Mouse (Mus musculus): ENCODE data around the gene Pnrc1. TPM values are rescaled to one million over a fixed set of nuclear protein-coding genes. Genes with fewer than 3 reads are reported as not detected.
"Not testable (repeated sequence)": the region's sequence is repeated elsewhere in the genome, so short reads cannot be mapped to it uniquely, and the experiment has no call there.

Gene Pnrc1
- polyA plus RNA-seq, 1 experiment from 2014 or later: 46.9 TPM

DNA sequence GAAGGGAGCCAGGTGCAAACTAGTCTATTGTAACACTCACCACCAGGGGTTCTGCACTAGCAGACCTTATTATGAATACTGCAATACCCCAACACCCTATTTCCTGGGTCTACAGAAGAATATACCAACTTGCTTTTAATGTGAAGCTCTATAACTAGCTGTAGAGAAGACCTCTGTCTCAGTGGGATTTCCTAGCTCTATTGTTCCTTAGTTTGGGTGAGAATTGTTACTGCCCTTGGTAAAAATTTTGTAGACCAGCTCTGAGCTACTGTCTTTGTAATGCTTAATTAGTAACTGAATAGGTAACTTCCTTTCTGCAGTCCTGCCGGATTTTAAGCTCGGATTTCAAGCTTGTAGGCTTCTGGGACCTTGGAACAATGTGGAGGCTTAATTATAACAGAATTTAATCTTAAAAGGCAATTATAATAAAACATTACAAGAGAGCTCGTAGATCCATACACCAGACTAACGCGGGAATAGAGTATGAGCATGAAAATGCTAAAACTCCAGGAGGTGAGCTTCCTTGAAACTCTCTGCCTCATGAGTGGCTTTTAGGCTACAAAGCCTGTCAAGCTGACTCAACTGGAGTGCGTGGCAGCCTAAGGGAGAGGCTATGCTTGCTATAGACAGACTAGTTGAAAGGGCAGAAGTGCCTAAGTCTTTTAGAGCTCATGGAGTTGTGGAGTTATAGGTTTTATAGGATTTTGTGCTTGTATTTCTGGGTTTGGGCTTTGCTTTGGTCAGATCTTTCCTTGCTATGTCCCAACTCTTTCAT lies 11.1 kb upstream of the Pnrc1 start:
- WGBS (ENCODE audit: insufficient replicate concordance): 71% methylated on average over 6 of the region's 6 CpGs
- H3K4me3 ChIP-seq (replicated peaks); H3K9ac ChIP-seq; ATAC-seq (ENCODE audit: insufficient read depth); H3K9me3 ChIP-seq (replicated peaks); H3K36me3 ChIP-seq (replicated peaks); H3K27me3 ChIP-seq; H3K4me1 ChIP-seq (replicated peaks); H3K4me2 ChIP-seq; H3K27ac ChIP-seq (replicated peaks): not testable (repeated sequence)

DNA sequence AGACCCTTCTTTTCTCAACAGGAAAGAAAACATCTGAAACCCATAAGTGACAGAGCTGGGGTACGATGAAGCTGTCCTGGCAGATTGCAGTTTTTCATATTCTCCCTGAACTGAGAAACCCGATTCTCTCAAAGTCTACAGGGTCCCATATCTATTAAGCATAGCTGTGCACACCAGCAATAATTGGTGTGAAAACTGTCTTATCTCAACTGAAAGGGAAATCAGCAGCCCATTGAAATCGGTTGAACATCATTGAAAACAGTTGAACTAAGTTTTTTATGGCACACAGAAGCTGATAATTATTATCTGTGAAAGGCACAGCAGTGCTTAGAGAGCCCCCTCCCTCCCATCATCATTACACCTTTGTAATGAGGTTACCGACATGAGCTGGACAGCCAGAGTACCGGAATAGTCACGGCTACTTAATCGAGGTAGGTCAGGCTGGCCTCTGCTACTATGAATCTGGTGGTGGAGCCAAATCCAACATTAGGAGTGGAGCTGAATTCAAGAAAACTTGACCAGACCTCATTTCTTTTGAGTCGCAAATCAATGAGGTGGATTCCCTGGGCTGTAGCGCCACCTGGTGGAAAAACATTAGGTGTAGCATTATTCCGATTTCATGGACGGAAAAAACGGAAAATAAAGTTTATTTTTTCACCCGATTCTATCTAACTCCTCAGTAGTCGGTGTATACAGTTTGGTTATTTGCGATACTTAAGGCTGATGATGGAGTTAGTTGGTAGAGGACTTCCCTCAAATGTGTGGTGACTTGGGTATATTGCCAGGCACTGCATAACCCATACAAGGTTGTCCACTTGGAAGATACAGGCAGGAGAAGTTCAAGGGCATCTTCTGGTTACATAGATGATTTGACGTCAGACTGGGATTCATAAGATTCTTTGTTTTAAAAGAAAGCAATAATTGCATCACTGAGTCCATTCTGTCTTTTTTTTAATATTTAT lies 2.7 kb upstream of the Pnrc1 start:
- no peak overlapping the region for H3K9ac ChIP-seq
- no peak overlapping the region for H3K4me3 ChIP-seq (replicated peaks)
- ATAC-seq (ENCODE audit: insufficient read depth): no peak
- H3K4me2 ChIP-seq: peak overlapping the region; percentile 36
- no peak overlapping the region for H3K27ac ChIP-seq (replicated peaks)
- H3K4me1 ChIP-seq (replicated peaks): peaks cover 3% of the 10 kb centered on the region; the same call in 1 of the 2 replicates
- no peaks in the 10 kb centered on the region for H3K9me3 ChIP-seq (replicated peaks)
- H3K27me3 ChIP-seq: peaks cover 7% of the 10 kb centered on the region; the same call in 1 of the 2 replicates
- H3K36me3 ChIP-seq (replicated peaks): no peaks in the 10 kb centered on the region
- WGBS (ENCODE audit: insufficient replicate concordance): 11% methylated on average over 16 of the region's 16 CpGs

DNA sequence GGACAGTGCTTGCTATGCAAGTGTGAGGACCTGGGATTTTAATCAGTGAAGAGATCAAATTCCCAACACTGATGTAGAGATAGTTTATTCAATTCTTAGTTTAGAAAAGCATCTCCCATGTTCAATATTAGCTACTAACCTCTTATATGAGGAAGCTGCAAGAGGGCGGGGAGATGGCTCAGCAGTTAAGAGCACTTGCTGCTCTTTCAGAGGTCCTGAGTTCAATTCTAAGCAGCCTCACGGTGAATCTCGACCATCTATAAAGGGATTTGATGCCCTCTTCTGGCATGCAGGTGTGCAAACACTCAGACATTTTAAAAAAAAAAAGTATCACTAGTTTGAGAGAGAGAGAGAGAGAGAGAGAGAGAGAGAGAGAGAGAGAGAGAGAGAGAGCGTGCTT lies 915 bp upstream of the Pnrc1 start:
- no peaks in the 10 kb centered on the region for H3K36me3 ChIP-seq (replicated peaks)
- H3K9me3 ChIP-seq (replicated peaks): no peaks in the 10 kb centered on the region
- H3K4me1 ChIP-seq (replicated peaks): peaks cover 3% of the 10 kb centered on the region; the same call in 1 of the 2 replicates
- ATAC-seq (ENCODE audit: insufficient read depth): no peak
- no peak overlapping the region for H3K27ac ChIP-seq (replicated peaks)
- no peak overlapping the region for H3K4me3 ChIP-seq (replicated peaks)
- peaks cover 7% of the 10 kb centered on the region; the same call in 1 of the 2 replicates for H3K27me3 ChIP-seq
- no peak overlapping the region for H3K4me2 ChIP-seq
- no peak overlapping the region for H3K9ac ChIP-seq
- WGBS (ENCODE audit: insufficient replicate concordance): 43% methylated on average over 4 of the region's 4 CpGs

DNA sequence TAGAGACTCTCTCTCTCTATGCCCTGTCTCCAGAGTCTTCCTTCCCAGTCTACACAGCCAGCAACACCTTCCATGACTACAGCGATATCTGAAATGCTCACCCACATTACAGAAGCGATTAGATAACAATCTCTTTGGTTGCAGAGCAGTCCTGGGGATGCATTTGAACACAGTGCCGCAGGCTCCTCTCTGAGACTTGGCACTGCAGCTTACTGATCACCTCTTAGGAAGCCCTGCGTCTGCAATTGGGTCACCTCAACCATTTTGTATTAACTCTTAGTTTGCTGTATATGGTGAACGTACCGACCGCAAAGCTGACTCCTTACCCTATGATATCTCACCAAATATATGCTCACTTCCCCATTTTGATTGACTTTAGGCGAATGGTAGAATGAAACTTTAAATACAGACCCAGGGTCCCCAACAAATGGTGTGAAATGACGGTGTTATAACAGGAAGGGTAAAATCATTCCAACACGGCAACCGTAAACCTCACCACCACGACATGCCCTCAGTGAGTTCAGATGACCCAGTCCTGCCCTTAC lies 785 bp downstream of the Pnrc1 start:
- no peak for ATAC-seq (ENCODE audit: insufficient read depth)
- H3K4me1 ChIP-seq (replicated peaks): peaks cover 3% of the 10 kb centered on the region; the same call in 1 of the 2 replicates
- H3K9me3 ChIP-seq (replicated peaks): no peaks in the 10 kb centered on the region
- H3K4me2 ChIP-seq: no peak overlapping the region
- peaks cover 7% of the 10 kb centered on the region; the same call in 1 of the 2 replicates for H3K27me3 ChIP-seq
- no peak overlapping the region for H3K27ac ChIP-seq (replicated peaks)
- no peak overlapping the region for H3K9ac ChIP-seq
- 61% methylated on average over 12 of the region's 12 CpGs for WGBS (ENCODE audit: insufficient replicate concordance)
- H3K36me3 ChIP-seq (replicated peaks): no peaks in the 10 kb centered on the region
- no peak overlapping the region for H3K4me3 ChIP-seq (replicated peaks)

DNA sequence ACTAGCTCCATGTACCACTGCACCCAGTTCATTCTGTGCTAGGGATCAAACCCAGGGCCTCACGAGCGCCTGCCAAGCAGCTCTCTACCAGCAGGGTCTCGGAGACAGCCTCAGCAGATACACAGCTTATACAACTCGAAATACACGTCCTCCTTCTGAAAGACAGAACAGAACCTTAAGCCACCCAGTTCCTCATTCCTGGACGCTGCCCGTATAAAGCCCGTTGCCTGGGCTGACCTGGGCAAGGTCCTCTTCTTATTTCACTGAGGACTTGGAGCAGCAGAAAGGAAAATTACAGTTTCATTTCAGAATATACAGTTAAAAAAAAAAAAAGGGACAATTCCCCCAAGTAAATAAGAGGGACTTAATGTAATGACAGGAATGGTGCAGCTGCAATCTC lies 4.5 kb downstream of the Pnrc1 start:
- Histone ChIP-seq H3K9me3 (replicated peaks) (no peaks in the 10 kb centered on the region), H3K36me3 (replicated peaks) (no peaks in the 10 kb centered on the region), H3K27ac (replicated peaks) (no peak overlapping the region), H3K4me3 (replicated peaks) (no peak overlapping the region), H3K4me1 (replicated peaks) (no peaks in the 10 kb centered on the region), H3K9ac (no peak overlapping the region), H3K27me3 (no peaks in the 10 kb centered on the region), H3K4me2 (no peak overlapping the region)
- no peak for ATAC-seq (ENCODE audit: insufficient read depth)
- WGBS (ENCODE audit: insufficient replicate concordance): 51% methylated on average over 8 of the region's 8 CpGs

DNA sequence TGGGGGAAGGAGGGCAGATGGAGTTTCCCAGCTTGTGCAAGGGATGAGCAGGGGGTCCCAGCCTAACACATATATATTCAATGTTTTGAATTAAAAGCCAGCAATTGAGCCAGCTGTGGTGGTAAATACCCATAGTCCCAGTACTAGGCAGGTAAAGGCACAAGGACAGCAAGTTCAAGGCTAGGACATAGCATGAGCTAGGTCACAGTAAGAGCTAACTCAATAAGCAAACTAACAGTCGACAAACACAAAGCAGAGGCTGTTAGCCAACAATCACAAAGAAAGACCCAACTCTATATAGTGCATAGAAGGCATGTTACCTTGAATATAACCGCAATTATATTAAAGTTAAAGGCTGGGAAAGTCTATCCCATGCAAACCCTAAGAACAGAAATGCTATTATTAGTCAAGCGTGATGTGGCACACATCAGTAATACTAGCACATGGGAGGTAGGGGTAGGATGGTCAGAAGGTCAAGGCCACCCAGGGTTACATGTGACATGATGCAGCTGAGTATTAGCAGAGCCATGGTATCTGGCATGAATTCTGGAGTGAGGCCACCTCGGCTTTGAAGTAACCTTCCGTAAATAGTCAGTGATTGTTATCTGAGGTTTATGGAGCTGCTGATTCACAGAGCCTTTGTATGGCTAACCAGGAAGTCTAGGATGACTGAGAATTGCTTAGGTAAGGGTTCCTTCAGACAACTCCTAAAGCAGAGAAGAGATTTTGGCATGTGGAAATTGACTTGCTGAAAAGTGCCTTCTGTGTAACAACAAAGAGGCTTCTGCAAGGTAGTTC lies 5.7 kb downstream of the Pnrc1 start:
- no peak for ATAC-seq (ENCODE audit: insufficient read depth)
- Histone ChIP-seq H3K27me3 (no peaks in the 10 kb centered on the region), H3K9me3 (replicated peaks) (no peaks in the 10 kb centered on the region), H3K9ac (no peak overlapping the region), H3K27ac (replicated peaks) (no peak overlapping the region), H3K4me2 (no peak overlapping the region), H3K4me1 (replicated peaks) (no peaks in the 10 kb centered on the region), H3K36me3 (replicated peaks) (no peaks in the 10 kb centered on the region), H3K4me3 (replicated peaks) (no peak overlapping the region)
- WGBS (ENCODE audit: insufficient replicate concordance): 49% methylated on average over 5 of the region's 5 CpGs

DNA sequence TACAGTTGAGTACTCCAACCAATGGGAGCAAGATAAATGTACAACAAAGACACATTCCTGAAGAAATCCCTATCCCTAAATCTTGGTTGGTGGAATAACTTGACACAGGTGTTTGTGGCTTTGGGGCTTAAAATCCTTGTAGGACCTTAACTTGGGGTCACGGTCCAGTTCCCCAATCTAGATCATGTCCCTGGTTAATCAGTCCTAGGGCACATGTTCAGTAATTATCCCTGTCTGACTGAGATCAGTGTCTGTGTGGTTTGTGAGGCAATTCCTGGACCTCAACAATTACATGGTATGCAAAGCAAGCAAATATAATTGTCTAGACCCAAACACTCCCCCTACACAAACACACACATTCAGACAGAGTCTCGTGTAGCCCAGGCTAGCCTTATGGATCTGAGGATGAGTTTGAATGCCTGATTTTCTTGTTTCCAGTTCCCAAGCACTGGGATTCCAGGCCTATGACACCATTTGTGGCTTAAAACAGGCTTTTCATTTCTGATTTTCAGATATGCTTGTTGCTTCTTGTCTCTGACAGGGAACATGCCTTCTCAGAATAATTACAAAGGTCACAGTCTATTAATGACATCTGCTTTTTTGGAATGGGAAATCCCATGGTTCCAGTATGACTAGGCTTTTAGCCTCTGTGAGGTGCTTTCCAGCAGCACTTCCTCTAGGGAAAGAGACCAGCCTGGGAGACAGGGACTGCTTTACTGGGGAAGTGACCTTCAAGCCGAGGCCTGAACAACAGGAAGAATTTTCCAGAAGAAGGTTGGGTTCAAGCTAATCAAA lies 7.9 kb downstream of the Pnrc1 start:
- Histone ChIP-seq H3K4me1 (replicated peaks) (no peaks in the 10 kb centered on the region), H3K27ac (replicated peaks) (no peak overlapping the region), H3K27me3 (no peaks in the 10 kb centered on the region), H3K36me3 (replicated peaks) (no peaks in the 10 kb centered on the region), H3K4me2 (no peak overlapping the region), H3K4me3 (replicated peaks) (no peak overlapping the region), H3K9ac (no peak overlapping the region), H3K9me3 (replicated peaks) (no peaks in the 10 kb centered on the region)
- no peak for ATAC-seq (ENCODE audit: insufficient read depth)
- WGBS (ENCODE audit: insufficient replicate concordance): 50% methylated on average over 3 of the region's 3 CpGs

DNA sequence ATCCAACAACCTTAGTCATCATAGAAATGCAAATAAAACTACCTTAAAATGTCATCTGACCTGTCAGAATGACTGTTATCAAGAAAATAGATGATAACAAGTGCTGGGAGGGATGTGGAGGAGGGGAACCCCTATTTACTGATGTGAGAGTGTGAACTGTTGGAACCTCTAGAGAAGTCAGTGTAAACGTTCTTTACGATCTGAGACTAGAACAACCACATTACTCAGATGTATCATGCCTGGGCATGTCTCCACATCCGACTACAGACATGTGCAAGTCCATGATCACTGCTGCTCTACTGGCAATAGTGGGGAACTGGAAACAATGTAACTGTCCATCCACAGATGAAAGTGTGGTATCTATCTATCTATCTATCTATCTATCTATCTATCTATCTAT lies 16.5 kb downstream of the Pnrc1 start:
- no peaks in the 10 kb centered on the region for H3K36me3 ChIP-seq (replicated peaks)
- no peak overlapping the region for H3K4me2 ChIP-seq
- ATAC-seq (ENCODE audit: insufficient read depth): no peak
- 51% methylated on average over 3 of the region's 3 CpGs for WGBS (ENCODE audit: insufficient replicate concordance)
- H3K9ac ChIP-seq: no peak overlapping the region
- no peak overlapping the region for H3K4me3 ChIP-seq (replicated peaks)
- H3K4me1 ChIP-seq (replicated peaks): no peaks in the 10 kb centered on the region
- H3K27ac ChIP-seq (replicated peaks): no peak overlapping the region
- H3K9me3 ChIP-seq (replicated peaks): no peaks in the 10 kb centered on the region
- H3K27me3 ChIP-seq: no peaks in the 10 kb centered on the region

DNA sequence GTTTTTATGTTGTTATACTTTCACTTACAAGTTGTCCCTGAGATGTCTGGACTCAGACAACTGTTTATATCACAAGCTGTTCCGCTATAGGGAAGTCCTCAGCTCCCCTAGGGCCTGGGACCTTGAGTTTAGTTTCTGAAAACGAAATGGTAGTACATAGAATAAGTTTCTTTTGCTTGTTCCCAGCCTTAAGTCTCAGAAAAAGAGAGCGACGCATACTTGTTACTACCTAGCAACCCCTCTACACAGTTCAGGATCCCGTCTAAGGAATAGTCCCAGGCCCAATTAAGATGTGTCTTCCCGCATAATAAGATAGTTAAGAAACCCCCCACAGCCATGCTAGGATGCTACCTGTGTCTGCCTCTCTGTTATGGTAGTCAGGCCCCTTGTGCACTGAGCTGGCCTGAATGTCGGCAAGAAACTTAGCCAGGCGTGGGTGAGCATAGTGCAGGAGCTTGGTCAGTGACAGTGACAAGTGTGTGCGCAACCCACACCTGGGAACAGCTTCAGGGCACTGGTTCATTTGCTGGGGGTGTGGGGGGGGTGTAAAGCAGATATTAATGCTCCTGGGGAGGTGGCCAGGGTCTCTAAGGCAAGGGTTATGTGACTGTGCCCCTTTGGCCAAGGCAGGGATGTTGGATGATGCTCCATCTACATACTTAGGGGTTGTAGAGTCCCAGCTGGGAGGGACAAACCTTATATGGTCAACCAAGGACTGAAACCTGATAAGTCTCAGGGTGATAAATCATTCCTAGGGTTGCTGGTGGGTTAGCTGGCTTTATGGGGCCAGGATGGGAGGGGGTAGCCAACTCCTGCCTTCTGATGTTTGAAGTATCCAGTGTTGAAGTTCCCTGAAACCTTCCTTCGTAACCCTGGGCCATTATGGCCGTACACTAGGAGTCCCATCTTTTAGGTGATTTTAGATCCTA lies 19.3 kb downstream of the Pnrc1 start:
- Histone ChIP-seq H3K4me2 (no peak overlapping the region), H3K27me3 (no peaks in the 10 kb centered on the region), H3K9ac (no peak overlapping the region), H3K4me1 (replicated peaks) (no peaks in the 10 kb centered on the region), H3K4me3 (replicated peaks) (no peak overlapping the region), H3K36me3 (replicated peaks) (no peaks in the 10 kb centered on the region), H3K27ac (replicated peaks) (no peak overlapping the region), H3K9me3 (replicated peaks) (no peaks in the 10 kb centered on the region)
- no peak for ATAC-seq (ENCODE audit: insufficient read depth)
- 68% methylated on average over 11 of the region's 11 CpGs for WGBS (ENCODE audit: insufficient replicate concordance)

Measured in liver, embryonic 15.5 days (tissue).